ENCODE assay signal across 13 mouse cellular contexts in genomic region chr6:137116849-137117473, GRCm38 (mm10).
"Had no signal": no experiment of that assay in that cellular context is flagged by ENCODE, and none has a peak within 500 bp of the region (broad histone marks: within the 10 kb centered on the region; RNA-seq: fewer than 3 reads in every experiment).

No protein-coding gene starts in this region.

- H3K4me2 ChIP-seq: limb, embryonic 12.5 days; liver, embryonic 11.5 days; liver, embryonic 15.5 days; midbrain, embryonic 13.5 days had no signal

- H3K27ac ChIP-seq: left cerebral cortex, adult 2 months; limb, embryonic 12.5 days; liver, embryonic 15.5 days; midbrain, embryonic 13.5 days had no signal

- H3K9me3 ChIP-seq: liver, embryonic 15.5 days; midbrain, embryonic 13.5 days had no signal

- H3K9ac ChIP-seq: limb, embryonic 12.5 days; liver, embryonic 15.5 days; midbrain, embryonic 13.5 days had no signal

- DNase-seq: kidney, adult 8-10 months; kidney, postnatal 25 days; lung, adult 2 months; lung, postnatal 10 days; right cerebral cortex, postnatal 4 days; spleen, adult 18-20 months; thymus, adult 18-20 months; thymus, postnatal 25 days had no signal

- H3K27me3 ChIP-seq: limb, embryonic 12.5 days; liver, embryonic 15.5 days; midbrain, embryonic 13.5 days had no signal

- H3K4me3 ChIP-seq: left cerebral cortex, adult 2 months; limb, embryonic 12.5 days; liver, embryonic 15.5 days; midbrain, embryonic 13.5 days had no signal

- H3K36me3 ChIP-seq: limb, embryonic 12.5 days; liver, embryonic 15.5 days; midbrain, embryonic 13.5 days had no signal

- H3K4me1 ChIP-seq: liver, embryonic 15.5 days; midbrain, embryonic 13.5 days had no signal

- ATAC-seq: midbrain, embryonic 13.5 days had no signal
